ENCODE assay signal across 10 mouse cellular contexts in the genomic region with DNA sequence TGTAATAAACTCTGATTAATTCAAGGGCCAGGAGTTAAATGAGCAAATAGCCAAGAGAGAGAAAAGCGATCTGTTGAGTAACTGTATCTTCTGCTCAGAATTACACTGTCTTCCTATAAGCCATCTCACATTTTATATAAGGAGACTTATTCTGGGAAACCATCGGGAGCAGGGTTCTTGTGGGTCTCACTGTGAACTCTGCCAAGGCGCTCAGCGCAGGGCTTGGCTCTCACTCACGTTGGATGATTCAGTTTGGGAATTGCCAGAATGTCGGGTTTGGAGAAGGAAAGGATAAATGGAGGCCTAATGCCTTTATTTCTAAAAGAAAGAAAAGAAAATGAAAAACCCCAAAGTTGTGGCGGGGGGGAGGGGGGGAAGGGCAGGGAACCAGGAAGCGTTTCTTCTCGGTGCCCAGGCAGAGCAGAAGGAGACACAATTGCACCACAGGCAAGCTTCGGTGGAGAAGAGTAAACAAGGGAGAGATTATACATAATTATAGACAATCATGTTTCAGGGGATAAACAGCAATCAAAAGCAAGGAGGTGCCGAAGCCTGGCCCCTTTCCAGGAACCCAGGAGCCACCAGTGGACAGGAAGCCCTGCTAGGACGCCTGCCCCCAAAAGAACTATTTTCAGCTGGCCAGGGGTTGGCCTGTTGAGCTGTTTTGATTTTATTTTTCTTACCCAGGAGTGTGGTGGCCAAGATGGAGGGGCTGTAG.
DNase-seq lines count a peak whose midpoint lies in the region; ATAC-seq lines count a peak whose summit lies in the region.
"Had no signal": no experiment of that assay in that cellular context is flagged by ENCODE, and none has a peak within 500 bp of the region (broad histone marks: within the 10 kb centered on the region; RNA-seq: fewer than 3 reads in every experiment).

No protein-coding gene starts in this region.

- H3K9me3 ChIP-seq in forebrain, embryonic 15.5 days: no peaks in the 10 kb centered on the region
- H3K9me3 ChIP-seq in forebrain, embryonic 10.5 days: no peaks in the 10 kb centered on the region
- H3K9me3 ChIP-seq: hindbrain, embryonic 10.5 days had no signal

- no peak overlapping the region for H3K4me3 ChIP-seq in forebrain, embryonic 15.5 days
- no peak overlapping the region for H3K4me3 ChIP-seq in forebrain, embryonic 10.5 days
- H3K4me3 ChIP-seq: hindbrain, embryonic 10.5 days had no signal

- no peak for ATAC-seq in forebrain, embryonic 15.5 days (replicated peaks)
- ATAC-seq: CD4-positive, CD25-positive, alpha-beta regulatory T cell, adult 4 months had no signal

- H3K4me1 ChIP-seq in forebrain, embryonic 15.5 days: peaks cover 31% of the 10 kb centered on the region
- peaks cover 34% of the 10 kb centered on the region for H3K4me1 ChIP-seq in forebrain, embryonic 10.5 days

- H3K4me2 ChIP-seq in forebrain, embryonic 15.5 days (replicated peaks): no peak overlapping the region; the same call in 1 of the 2 replicates

- H3K27ac ChIP-seq in forebrain, embryonic 15.5 days (replicated peaks): peak overlapping the region; percentile 75
- H3K27ac ChIP-seq in forebrain, embryonic 10.5 days: no peak overlapping the region
- H3K27ac ChIP-seq: hindbrain, embryonic 10.5 days had no signal

- DNase-seq in forebrain, embryonic 10.5 days (ENCODE audit: extremely low spot score, low spot score): no peak
- DNase-seq in layer of hippocampus, postnatal 10 days (ENCODE audit: low spot score in 2 of 2): peak; percentile 33 to 46
- DNase-seq in layer of hippocampus, adult 11-12 months (ENCODE audit: low spot score): no peak
- peak; percentile 9 for DNase-seq in gastrocnemius, postnatal 25 days
- peak; percentile 31 to 42 for DNase-seq in right cerebral cortex, adult 2 months (ENCODE audit: low spot score in 2 of 2)
- no peak for DNase-seq in MN1 (ENCODE audit: low spot score)
- DNase-seq in kidney, adult 8-10 months: no peak

- no peaks in the 10 kb centered on the region for H3K27me3 ChIP-seq in forebrain, embryonic 15.5 days
- H3K27me3 ChIP-seq in forebrain, embryonic 10.5 days (ENCODE audit: poor library complexity, severe bottlenecking): no peaks in the 10 kb centered on the region

- no peak overlapping the region for H3K9ac ChIP-seq in forebrain, embryonic 15.5 days (replicated peaks)

- WGBS in forebrain, embryonic 15.5 days: 28% methylated on average over 12 of the region's 12 CpGs
- WGBS in forebrain, embryonic 10.5 days: 65% methylated on average over 12 of the region's 12 CpGs

- H3K36me3 ChIP-seq in forebrain, embryonic 15.5 days: no peaks in the 10 kb centered on the region
- H3K36me3 ChIP-seq in forebrain, embryonic 10.5 days (replicated peaks): no peaks in the 10 kb centered on the region
- H3K36me3 ChIP-seq: hindbrain, embryonic 10.5 days had no signal

Comparison
In these comparisons a context has a peak if more than half of its experiments do, and no peak if none do; other contexts are left out.
1. DNase-seq: peak in layer of hippocampus, postnatal 10 days (2 of 2), gastrocnemius, postnatal 25 days (single experiment) and right cerebral cortex, adult 2 months (2 of 2); none in forebrain, embryonic 10.5 days (single experiment), layer of hippocampus, adult 11-12 months (single experiment), MN1 (single experiment) and kidney, adult 8-10 months (0 of 2).